Mouse (Mus musculus) lung, adult 2 months (tissue): ENCODE results near the gene Tpp1.
A peak's percentile ranks its signal among the peaks of the same experiment; 100 is the strongest.

Source experiments
- CTCF ChIP-seq: fragments of 200-500 bp; IDR thresholded peaks from 2 replicates; pipeline ENCODE4 v1.5.1; 2011; ENCODE audit warnings: mild to moderate bottlenecking, low read length, control low read depth; ENCODE audit not compliant: insufficient read depth
- POLR2A ChIP-seq: fragments of 200-500 bp; IDR thresholded peaks from 2 replicates; pipeline ENCODE4 v1.6.1; 2011; ENCODE audit warnings: low read depth, mild to moderate bottlenecking, control low read depth, low read length, borderline replicate concordance; ENCODE audit errors: extremely low read depth

GRCm38 (mm10) chr7:105736264-105736901 is 15.7 kb downstream of the Tpp1 start, which contains the start of gene Ilk:
- TF ChIP-seq CTCF = no peak
- peak; percentile 83; the same call in 1 of the 2 replicates for TF ChIP-seq POLR2A
